Mouse (Mus musculus): ENCODE measurements at regions not wholly inside any gene's neighbourhood (a gene's known extent, or its start where the extent isn't known, plus 50 kb on each side); places are given as distances from the start of the nearest gene placed in this dataset.
"Not testable (repeated sequence)": the region's sequence is repeated elsewhere in the genome, so short reads cannot be mapped to it uniquely, and the experiment has no call there.

DNA sequence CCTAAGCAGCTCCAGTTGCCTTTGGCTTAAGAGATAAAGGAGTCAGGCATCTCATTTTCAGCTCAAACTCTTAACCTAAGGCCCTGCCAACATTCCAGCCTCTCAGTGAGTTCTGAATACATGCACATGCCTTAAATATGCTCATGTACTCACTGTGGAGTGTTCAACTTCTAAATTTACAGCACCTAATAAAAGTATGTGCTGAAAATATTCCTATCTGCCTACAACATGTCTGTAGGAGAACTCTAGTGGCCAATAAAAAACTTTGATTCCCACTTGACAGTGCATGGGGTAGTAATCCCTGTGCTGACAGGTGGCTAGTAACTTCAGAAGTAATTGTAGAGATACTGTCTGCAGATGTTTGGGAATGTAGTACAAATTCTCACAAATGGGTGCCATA lies 319.3 kb upstream of the Intu start:
- no peak for DNase-seq

DNA sequence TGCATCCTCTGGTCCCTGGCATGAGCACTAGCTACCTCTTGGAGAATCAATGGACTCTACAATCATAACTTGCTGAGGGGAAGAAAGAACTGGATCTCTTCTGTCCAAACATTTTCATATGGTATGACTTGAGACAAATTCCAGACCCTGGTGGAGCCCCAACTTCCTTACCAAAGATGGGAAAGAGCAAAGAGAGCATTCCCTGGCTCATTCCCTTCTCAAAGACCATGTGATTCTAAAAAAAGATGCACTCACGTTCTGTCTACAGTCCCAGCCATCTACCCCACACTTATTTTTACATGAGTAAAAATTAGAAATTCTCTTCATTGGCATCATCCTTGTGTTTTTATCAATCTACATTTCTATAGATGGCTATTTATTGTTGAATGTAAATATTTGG lies 304.3 kb upstream of the Intu start:
- DNase-seq = no peak

DNA sequence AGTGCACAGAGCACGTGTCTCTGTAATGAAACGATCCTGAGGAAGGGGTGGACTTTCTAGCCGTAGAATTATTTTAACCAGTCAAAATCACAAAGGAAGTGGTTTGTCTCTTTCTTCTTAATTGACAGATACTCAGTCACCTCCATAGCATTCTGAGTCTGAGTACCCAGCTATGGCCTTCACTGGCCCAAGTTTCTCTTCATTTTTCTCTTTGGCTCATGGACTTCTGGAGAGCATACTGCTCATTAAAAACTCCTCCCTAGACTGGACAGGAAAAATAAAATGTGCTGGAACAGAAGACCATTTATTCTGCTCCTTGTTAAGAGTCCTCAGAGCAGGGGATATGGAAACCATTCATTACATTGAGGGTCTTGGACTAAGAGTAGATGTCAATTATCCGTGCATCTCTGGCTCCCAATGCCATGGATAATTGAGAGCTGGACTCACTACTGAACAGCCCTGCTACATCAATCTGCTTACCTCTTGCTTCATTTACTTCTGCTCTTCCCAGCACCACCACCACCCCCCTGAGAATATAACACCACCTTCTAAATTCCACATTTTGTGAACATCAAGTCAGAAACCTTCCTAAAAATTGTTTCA lies 287.5 kb upstream of the Intu start:
- DNase-seq = no peak

DNA sequence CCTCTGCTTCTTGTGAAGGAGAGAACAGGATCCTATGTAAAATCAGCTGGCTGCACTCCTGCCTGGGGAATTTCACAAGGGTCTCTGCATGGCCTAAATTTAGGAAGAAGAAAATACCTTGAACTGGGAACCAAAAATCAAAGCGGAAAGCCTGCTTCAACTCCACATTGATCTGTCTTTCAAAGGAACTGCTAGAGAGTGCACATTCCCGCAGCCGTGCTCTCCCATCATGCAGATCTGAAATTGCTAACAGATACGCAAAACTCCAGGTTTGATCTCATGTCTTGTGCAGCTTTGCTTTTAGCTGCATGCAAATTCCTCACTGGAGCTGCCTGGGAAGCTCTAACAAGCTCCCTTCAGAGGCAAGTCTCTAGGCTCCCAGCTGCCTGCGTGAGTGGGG lies 276.7 kb upstream of the Intu start:
- no peak for DNase-seq

DNA sequence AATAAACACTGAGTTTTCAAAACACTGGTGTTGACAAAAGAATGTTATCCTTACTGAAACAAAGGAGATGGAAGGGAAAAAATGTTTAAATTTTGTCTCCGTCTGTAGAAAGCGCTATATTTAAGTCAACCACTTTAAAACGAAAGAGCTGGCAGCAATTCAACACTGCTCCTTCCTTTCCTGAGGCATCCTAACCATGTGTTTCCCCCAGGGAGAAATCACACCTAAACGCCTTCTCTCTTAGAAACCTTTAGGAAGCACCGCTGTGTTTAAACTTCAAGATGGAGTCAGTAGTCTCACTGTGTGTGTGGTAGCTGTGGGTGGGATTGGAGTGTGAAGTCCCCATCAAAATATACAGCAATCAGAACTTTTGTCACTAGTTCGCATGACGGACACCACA lies 268.6 kb upstream of the Intu start:
- no peak for DNase-seq

DNA sequence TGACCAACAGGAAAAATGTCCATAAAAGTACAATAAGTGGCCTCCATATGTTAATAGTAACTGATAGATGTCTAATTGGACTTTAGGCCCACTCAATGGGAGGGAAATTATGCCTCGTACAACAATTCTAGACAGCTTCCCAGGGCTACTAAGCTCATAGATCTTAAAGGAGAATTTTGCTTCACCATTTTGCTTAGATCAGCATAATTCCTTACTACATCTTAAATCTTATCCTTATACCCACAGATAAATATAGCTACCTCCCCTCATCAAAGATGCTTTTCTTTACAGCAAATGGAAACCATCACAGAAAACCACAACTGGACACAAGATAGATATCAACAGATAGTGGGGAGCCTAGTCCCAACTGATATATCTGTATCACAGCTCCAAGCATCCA lies 263.6 kb upstream of the Intu start:
- no peak for DNase-seq

DNA sequence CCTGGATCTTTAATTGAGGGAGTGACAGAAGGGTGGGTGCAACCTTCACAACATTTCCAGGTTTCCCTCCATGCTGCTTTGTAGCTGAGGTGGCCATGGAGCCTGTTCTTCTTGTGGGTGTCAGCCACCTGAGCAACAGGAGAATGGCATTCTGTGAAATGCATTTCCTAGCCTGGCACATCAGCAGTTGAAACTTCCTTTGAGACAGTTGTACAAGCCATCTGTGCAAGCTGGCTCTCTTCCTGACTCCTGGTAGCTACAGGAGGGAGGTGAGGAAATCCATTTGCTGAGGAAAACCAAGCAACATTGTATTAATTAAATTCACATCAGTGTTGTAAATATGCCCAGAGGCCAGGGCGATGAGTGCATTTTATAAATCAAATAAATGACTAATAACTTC lies 248.2 kb upstream of the Intu start:
- DNase-seq = no peak

DNA sequence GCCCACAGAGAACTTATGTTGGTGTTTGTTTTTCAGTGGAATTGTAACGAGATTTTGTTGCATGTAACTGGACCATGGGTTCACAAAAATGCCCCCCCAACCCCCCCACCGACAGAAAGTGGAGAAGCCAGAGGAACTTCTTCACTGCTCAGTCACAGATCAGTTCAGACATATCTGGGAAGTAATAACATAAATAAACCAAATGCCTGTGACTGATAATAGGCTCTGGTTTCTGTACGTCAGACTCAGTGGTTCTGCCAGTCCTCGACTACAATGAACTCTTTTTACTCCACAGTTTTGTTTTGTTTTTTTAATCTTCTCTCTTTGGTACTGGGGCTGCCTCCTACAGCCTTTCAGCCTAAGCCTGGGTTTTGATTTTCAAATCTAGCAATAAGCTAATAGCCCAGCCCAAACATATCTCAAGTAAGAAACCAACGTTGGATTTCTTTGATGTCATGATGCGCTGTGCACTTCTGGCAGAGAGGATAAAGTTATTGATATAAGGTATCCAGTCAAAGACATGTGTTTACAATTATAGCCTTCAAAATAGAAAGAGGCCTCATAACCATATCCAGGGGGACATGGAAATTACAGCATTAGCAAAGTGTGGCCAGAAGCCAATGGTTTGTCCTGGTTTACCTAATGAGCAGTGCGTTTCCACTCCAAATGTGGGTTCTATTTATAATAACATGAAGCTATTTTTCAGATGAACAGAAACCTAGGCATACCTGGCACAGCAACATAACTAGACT lies 244.0 kb upstream of the Intu start:
- no peak for DNase-seq

DNA sequence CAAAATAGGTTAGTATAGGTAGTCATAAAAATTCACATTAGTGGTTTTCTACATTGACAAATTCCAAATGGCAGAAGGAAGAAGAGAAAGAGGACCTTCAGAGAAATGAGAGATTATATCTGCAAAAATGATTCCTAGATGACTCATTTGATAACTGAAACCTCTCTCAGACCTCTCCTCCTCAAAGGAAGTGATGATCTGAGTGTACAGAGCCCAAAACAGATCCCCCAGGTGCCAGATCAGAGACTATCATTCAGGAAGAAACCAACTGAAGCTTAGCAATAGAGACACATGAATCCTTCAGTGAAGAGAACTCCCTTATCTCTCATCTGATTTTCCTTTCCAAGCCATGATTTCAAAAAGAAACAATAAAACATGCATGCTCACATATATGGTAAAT lies 234.0 kb upstream of the Intu start:
- DNase-seq = no peak

DNA sequence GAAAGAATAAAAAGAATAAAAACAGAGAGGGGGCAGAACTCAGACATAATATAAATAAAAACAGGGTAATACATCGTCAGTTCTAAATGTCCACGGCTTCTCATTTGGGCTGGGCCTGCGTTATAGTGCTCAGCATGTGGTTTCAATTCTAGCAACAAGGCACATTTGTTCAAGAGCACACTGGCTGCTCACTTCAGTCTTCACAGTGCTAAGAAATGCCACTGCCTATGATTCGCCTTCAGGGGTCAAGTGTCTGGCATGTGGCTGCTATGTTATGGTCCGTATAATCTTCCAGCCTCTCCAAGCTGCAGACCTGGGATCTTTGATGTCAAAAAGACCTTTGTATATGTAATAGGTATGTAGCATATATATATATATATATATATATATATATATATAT lies 210.8 kb upstream of the Intu start:
- DNase-seq = no peak

DNA sequence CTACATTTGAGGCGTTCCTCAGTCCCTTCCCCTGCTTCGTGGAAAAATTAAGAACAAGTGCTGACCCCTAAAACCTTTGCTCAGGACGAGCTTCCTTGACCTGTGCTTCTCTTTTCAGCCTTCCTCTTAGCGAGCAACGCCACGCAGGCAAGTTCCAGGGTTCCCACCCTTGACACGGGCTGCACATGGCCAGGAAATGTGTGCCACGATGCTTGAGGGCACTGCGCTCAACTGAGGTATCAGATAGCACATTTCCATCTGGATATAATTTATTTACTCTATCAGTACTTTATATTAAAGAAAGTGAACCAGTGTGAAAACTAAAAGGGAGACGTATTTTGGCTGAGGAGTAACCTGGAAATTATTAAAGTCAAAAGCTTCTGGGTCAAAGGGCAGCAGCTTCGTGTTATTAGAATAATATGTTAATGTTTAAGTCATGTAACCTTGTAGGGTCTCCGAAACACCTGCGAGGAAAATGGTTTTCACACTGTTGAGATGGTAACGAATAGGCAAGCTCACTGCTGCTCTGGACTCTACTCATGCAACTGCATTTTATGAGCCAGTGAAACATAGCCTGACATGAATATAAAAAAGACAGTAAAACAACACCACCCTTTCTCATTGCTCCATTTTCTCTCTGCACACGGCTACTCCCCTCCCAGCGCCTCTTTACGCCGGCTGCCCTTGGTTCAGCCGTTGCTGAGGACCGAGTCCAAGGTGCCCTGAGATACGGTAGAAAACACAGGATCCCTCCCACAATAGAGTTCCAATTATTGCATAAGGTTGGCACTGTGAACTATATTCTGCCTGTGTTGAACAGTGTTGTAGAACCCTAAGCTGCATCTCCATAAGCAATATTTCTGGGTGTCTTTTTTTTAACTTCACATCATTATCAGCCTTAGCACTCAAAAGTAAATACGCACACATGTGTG lies 204.9 kb upstream of the Intu start:
- no peak for DNase-seq

DNA sequence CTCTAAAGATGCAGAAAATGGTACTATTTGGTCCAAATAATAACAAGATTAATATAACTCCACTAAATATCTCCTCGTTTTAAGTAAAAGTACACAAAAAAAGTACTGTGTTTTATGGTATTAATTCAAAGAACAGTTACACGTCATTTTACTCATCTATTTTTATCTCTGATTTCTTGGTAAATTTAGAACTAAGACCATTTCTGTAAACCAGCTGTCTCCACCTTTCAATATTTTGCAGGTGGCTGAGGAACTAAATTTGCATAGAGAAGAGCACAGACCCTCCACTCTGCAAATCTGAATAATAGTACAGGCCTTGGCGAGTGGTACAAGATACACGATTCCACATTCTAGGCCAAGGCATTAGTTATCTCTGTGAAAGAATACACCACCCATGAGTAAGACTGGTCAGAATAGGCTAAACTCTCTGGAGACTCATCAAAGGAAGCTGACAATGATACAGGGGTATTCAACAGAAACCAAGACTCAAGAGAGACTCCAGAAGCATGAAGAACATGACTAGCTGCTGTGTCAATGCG lies 191.5 kb upstream of the Intu start:
- no peak for DNase-seq

DNA sequence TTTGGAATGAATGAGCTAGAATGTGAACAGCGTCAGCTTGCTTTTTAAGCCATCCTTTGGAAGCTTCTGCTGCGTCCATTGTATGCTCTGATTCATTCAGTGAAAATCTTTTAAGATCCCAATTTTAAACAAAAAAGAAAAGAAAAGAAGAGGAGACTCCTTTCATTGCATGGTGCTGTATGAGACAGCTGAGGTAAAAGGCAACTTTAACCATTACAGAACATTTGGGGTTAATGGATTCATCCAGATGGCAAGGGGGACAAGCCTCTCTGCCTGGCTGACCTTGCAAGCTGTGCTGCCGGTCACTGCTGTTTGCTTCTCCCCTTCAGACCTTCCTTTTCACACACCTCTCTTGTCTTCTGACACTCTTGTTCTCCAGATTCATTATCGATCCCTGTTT lies 176.0 kb upstream of the Intu start:
- no peak for DNase-seq

DNA sequence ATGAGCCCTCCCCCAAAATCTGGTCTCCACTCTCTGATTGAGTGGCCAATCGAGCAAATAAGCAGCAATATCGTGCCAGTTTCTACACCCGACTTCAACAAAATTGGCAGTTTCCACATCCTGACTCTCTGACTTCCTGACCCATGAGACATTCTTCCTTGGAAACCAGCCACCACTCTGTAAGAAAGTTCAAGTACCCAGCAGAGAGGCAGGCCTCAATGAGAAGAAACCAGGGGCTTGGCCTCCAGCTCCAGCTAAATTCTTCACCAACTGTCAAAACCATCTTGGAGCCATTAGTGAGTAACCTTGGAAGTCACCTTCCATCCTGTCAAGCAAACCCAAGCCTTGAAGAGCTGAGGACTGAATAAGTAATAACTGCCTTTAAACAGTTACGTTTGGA lies 162.7 kb upstream of the Intu start:
- DNase-seq = no peak

DNA sequence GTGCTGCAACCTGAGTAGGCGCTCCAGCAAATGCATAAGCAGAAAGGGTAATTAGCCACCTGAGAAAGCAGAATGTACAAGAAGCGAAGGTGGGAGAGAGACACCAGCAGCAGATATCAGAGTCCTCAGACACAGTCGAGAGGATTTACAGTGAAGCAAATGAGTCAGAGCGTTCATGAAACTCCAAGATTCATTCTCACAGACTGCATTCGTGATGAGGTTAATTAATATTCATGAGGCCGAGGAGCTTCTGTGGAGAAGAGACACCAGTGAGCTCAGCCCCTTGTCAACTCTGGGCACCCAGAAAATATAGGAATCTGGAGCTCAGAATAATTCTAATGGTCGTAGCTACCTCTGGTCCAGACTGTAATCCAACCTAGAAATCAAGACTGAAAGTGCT lies 159.7 kb upstream of the Intu start:
- no peak for DNase-seq

DNA sequence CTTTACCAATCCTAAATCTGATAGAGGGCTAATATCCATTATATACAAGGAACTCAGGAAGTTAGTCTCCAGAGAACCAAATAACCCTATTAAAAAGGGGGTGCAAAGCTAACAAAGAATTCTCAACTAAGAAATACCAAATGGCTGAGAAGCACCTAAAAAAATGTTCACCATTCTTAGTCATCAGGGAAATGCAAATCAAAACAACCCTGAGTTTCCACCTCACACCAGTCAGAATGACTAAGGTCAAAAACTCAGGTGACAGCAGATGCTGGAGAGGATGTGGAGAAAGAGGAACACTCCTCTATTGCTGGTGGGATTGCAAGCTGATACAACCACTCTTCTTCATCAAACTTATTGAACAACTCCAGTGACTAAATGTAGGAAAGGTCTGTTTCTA lies 154.9 kb upstream of the Intu start:
- DNase-seq = not testable (repeated sequence)

DNA sequence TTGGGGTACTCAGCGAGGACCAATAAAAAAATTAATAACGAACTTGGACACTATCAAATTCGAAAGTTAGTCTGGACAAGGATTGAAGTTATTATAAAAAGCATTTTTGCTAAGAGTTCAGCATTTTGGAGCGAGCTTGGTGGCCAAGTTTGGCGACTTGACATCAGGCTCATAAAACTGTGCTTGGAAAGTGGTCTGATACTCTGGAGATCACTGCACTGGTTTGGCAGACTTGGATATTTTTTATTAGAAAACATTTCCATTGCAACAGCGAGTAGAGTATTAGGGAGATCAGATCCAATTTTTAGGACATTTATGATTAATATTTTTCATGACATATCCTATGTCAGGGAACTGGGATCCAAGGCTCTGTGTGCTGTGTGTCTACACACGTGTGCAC lies 153.7 kb upstream of the Intu start:
- DNase-seq = no peak

DNA sequence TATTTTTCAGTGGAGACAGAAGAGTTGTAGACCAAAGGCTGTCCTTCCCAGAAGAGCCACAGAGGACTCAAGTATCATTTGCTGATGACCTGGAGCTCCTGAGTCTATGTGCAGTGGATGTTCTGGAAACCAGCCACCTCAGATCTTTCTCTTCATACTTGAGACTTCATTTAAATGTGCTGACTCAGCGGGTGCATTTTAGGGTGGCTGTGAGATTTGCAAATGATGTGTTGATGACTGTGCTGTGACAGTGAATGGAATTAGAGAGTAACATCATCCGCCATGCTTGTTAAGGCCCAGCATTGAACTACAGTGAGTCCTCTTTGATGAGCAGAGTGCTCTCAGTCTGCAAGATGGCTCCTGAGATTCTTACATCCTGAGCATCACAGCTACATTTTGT lies 152.0 kb upstream of the Intu start:
- no peak for DNase-seq

DNA sequence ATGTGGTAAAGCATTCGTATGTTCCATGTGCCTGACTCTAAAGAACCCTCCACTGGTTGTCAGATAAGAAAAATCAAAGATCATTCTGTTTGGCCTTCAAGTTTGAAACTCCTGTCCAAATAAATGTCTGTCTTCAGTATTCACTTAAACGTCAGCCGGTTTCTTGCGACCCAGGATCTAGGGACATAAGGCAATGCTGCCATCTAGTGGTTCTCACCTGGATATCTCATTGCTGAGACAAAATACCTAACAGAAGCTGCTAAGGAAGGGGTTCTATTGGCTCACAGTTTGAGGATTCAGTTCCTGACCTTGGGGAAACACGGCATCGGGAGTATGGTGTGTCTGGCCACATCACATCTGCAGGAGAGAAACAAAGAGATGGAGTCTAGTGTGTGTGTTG lies 139.5 kb upstream of the Intu start:
- DNase-seq = peak; percentile 84

DNA sequence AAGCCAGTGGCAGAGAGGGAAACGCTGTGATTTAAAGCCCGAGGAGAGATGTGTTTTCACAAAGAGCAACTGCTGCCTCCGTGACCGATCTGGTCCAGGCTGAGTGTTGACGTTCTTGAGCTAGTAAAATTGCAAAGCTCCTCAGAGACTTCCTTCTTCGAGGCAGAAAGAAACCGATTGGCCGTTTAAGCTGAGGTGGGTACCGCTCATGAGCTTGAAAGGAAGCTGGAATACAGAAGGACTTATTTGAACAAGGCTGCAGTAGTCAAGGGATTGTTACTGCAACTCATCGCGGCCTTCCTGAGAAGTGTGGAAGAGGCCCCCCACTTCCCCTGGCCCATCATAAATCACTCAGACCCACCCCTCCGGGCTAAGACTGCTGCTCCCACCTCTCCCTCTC lies 132.9 kb upstream of the Intu start:
- DNase-seq = no peak

DNA sequence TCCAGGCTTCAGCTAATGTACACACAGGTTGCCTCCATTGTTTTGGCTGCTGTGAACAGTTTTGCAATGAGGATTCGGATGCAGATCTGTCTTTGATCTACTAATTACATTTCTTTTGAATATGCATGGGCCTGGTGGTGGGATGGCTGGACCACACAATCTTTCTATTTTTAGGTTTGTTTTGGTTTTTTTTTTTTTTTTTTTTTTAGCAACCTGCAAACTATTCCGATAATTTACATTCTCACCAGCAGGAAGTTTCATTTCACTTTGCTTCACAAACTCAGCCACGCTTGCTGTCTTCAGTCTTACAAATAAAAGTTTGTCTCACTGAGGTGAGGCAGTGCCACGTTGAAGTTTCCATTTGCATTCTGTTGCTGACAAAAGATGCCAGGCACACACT lies 127.7 kb upstream of the Intu start:
- no peak for DNase-seq

DNA sequence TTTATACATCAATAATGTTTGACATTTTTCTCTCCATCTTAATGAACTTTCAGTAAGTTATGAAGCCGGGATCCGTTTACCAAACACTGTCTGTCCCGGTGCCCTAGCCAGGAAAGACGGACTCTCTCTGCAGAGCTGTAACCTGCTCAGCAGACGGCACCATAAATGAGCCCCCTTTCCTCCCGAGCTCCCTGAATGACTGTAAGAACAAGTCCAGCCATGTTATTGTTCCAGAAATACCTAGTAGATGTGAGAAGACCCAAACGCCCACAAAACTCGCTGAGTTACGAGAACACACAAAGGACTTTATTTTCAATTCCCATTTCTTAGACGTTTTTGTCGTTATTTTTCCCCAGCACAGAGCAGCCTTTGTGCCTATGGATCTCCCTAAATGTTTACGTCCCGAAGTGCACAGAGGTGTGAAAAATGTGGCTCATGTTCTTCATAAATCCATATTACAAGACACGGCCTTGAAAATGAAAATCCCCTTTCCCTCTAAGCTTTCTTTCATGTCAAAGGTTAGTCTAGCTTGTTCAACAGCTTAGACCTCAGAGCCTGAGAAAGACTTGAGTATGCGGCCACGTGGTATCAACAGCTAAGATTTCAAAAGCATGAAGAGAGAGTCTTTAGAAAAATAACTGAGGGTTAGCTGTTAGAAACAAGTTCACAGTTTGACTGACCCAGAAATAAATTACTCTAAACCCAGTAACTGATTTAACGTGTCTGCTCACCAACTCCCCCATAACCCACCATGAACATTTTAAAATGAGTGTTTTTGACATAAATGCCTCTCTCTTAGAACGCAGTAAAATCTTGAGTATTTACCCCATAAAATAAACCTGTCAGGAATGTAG lies 125.8 kb upstream of the Intu start:
- DNase-seq = no peak

DNA sequence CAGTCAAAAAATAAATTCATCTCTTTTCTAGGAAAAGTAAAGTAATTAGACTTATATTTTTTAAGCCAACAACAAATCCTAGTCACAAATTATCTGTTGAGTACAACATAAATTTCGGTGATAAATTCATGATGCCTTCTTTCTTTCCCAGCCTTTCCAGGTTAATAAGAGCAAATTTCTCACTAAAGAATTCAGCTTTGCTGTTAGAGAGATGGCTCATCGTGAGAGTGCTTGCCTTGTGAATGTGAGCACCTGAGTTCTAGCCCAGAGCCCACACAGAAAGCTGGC lies 125.2 kb upstream of the Intu start:
- no peak for DNase-seq

All from retina, postnatal 1 day (tissue).